Mouse (Mus musculus) inflammation-experienced regulatory T-cells, adult 6 months (primary cell): Measurements from ENCODE around the gene Pex13. TPM values are rescaled to one million over a fixed set of nuclear protein-coding genes. Genes with fewer than 3 reads are reported as not detected.
A peak's percentile ranks its signal among the peaks of the same experiment; 100 is the strongest.
"Not testable (repeated sequence)": the region's sequence is repeated elsewhere in the genome, so short reads cannot be mapped to it uniquely, and the experiment has no call there.

ENCODE experiments used
- ATAC-seq: one replicate; pipeline ENCODE4 v1.8.0; 2017
- polyA plus RNA-seq, 3 experiments: library from polyadenylated mRNA; unstranded; fragments of 100-300 nt; shearing (Covaris generic); gene quantifications; one replicate each; pipeline ENCODE4 v1.2.1; 2017

Gene Pex13
- polyA plus RNA-seq, 3 experiments from 2014 or later: 9.2 to 11.2 (median 9.9) TPM

DNA sequence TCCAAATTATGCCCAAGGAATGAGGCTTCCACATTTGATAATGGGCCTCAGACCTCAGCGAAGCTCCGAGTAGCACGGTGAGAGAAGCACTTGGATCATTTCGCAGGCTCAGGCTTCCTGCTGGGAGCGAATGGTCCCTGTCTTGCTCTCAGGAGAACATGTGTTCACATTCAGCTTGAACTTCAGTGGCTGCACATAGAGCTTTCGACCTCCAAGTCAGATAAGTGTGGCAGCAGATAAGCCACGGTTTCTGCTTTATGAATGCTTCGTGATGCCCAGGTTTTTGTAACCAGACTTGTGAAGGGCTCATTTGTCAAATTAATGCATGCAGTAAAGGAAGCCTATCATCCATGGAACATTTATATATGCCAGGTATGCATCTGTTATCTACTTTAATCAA lies 31.2 kb downstream of the Pex13 start:
- no peak for ATAC-seq

DNA sequence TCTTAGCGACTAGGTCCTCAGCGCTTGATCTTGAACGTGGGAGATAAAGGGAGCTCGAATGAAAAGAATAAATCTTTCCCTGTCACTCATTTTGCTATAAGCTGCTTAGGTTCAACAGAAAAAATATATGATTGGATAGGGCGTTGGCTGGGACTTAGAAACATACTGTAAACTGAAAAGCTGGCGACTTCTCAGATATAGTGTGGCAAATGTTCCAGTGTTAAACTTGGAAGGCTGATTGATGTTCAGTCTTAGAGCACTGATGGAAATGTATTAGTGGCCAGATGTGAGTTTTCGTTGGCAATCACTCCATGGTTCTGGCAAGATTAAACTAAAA lies 31.9 kb downstream of the Pex13 start:
- no peak for ATAC-seq

GRCm38 (mm10) chr11:23632945-23633878 lies 32.5 kb downstream of the Pex13 start, which contains the start of gene 0610010F05Rik:
Gene 0610010F05Rik (minus strand): TSS chr11:23633639.
- peak; percentile 97 for ATAC-seq

DNA sequence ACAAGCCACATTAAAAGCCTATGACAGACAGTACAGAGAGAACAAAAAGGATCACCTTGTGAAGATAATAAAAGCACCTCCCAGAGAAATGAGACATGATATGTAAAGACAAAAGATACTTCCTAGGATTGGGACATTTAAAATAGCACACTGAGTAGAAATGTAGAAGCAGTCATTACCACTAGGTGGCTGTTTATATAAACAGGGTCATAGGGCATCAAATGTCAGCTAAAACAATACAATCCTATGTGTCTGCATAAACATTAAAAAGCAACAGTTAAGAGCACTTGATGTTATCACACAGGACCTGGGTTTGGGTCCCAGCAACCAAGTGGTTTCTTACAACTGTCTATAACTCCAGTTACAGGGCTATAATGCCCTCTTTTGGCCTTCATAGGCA lies 35.1 kb downstream of the Pex13 start:
- no peak for ATAC-seq

DNA sequence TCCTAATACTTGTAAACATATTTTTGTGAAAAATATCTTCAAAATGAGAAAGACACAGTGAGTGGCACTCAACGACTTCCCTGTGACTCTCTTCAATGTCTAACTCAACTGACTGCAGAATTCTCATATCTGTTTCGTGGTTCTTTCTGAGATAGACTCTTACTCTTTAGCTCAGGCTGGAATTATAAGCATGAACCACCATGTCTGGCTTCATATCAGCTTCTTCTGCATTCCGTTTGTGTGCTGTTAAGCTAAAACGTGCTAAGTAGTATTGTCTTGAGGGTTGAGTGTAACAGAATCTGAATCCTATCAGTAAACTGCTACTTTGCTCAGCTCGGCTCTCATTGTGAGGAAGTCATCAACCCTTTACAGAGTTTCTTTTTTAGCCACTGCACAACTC lies 46.8 kb downstream of the Pex13 start:
- no peak for ATAC-seq

GRCm38 (mm10) chr11:23614546-23614945 lies 51.2 kb downstream of the Pex13 start:
- no peak for ATAC-seq

DNA sequence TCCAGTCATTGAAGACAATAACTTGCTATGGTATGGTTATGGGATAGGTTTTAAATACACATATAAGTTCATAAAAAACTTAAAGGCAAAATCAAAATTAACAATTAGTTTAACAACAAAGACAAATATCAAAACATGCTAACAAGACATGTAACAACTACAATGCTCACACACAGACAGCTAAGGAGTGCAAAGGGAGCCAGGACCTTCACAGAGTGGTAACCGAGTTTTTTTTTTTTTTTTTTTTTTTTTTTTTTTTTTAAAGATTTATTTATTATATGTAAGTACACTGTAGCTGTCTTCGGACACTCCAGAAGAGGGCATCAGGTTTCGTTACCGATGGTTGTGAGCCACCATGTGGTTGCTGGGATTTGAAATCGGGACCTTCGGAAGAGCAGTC lies 58.5 kb downstream of the Pex13 start:
- ATAC-seq: not testable (repeated sequence)

Other genes with a start within 250 kb of the Pex13 start
- 10 to 100 TPM; 32.0 to 44.8 (median 39.3) TPM for gene Ahsa2, start 167.9 kb downstream of the Pex13 start, polyA plus RNA-seq
- not detected for gene 1700093K21Rik, start 144.8 kb downstream of the Pex13 start, polyA plus RNA-seq
- gene 0610010F05Rik, start 32.3 kb downstream of the Pex13 start, polyA plus RNA-seq: 1 to 10 TPM; 1.2 to 4.2 (median 1.9) TPM
- gene Pus10, start 285 bp downstream of the Pex13 start, polyA plus RNA-seq: 10 to 100 TPM; 21.6 to 35.1 (median 34.1) TPM
- 10 to 100 TPM; 19.6 to 33.6 (median 22.1) TPM for gene Rel, start 105.0 kb upstream of the Pex13 start, polyA plus RNA-seq
- 10 to 100 TPM; 38.4 to 44.2 (median 40.9) TPM for gene Papolg, start 229.3 kb upstream of the Pex13 start, polyA plus RNA-seq